Mouse (Mus musculus): ENCODE results near the gene Cox4i1.

DNA sequence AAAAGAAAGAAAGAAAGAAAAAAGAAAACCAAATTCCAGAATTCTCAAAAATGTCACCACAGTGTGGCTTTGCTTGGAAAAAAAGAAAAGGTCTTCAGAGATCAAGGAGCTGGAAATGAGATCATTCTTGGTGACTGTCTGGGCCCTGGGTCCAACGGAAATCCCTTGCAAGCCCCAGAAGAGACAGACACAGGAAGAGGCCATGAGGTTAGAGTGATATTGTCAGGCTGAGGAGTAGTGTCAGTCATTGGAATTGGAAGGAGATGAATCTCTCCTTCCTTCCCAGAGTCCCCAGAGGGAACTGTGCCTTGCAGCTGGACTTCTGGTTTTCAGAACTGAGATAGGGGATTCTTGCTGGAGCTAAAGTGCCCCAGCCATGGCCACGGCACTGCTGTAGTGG, 31.5 kb downstream of the Cox4i1 start:
- TF ChIP-seq POLR2A (IDR thresholded peaks at IDR 0.05; ENCODE audit: low read depth, low read length) (no peak), CTCF (conservative IDR thresholded peaks at IDR 0.05; ENCODE audit: insufficient read depth, insufficient read length, low read depth, low read length) (no peak)

All from kidney, adult 2 months (tissue).